Mouse (Mus musculus) kidney, postnatal 0 days (tissue): ENCODE measurements at regions not wholly inside any gene's neighbourhood (a gene's known extent, or its start where the extent isn't known, plus 50 kb on each side); places are given as distances from the start of the nearest gene placed in this dataset.

Source experiments
- ATAC-seq: fragments of 200-750 bp; cut with Nextera tagmentation; replicated peaks from 2 replicates; pipeline ENCODE4 v1.8.0; 2017; ENCODE audit warnings: low read depth, moderate number of reproducible peaks, moderate TSS enrichment, moderate library complexity; ENCODE audit not compliant: low FRiP score
- DNase-seq: peaks from one replicate; pipeline ENCODE4 v3.0.0-alpha.2; 2016; ENCODE audit warnings: low spot score
- H3K27ac ChIP-seq: fragments of 300-500 bp; sonication (generic); 2 replicates; pipeline ENCODE4 v1.5.1; 2014; ENCODE audit warnings: mild to moderate bottlenecking
- H3K27me3 ChIP-seq: fragments of 300-500 bp; sonication (generic); 2 replicates; pipeline ENCODE4 v1.6.1; 2014; ENCODE audit warnings: low read length, mixed read lengths; ENCODE audit not compliant: insufficient read depth
- H3K36me3 ChIP-seq: fragments of 300-500 bp; sonication (generic); 2 replicates; pipeline ENCODE4 v1.6.1; 2014; ENCODE audit warnings: low read length, mixed read lengths; ENCODE audit not compliant: insufficient read depth
- H3K4me1 ChIP-seq: fragments of 300-500 bp; sonication (generic); replicated peaks from 2 replicates; pipeline ENCODE4 v1.6.1; 2014; ENCODE audit warnings: antibody characterized with exemption, low read length, mixed read lengths; ENCODE audit not compliant: insufficient read depth
- H3K4me2 ChIP-seq: fragments of 300-500 bp; sonication (generic); 2 replicates; pipeline ENCODE4 v1.6.1; 2014; ENCODE audit warnings: mild to moderate bottlenecking, low read length, moderate library complexity, mixed read lengths
- H3K4me3 ChIP-seq: fragments of 300-500 bp; sonication (generic); replicated peaks from 2 replicates; pipeline ENCODE4 v1.5.1; 2014; ENCODE audit warnings: low read depth, low read length
- H3K9ac ChIP-seq: fragments of 300-500 bp; sonication (generic); 2 replicates; pipeline ENCODE4 v1.6.1; 2014; ENCODE audit warnings: low read depth, low read length
- H3K9me3 ChIP-seq: fragments of 300-500 bp; sonication (generic); replicated peaks from 2 replicates; pipeline ENCODE4 v1.6.1; 2016; ENCODE audit warnings: low read length, inconsistent platforms, mixed read lengths
- CTCF ChIP-seq: IDR thresholded peaks from 2 replicates; pipeline ENCODE4 v1.5.1; 2016; ENCODE audit warnings: antibody characterized with exemption, low read depth, mild to moderate bottlenecking, moderate library complexity
- WGBS: fragments of 180-500 bp; shearing (Covaris S2); extraction: QIAGEN DNeasy Blood & Tissue Kit; methylation state at CpG from one replicate; pipeline ENCODE4 v1.1.7; 2014; 5-methylcytosine and 5-hydroxymethylcytosine counted together

- TF ChIP-seq CTCF = no peak
Observed at GRCm38 (mm10) chr8:49101156-49101555, 257.4 kb upstream of the Tenm3 start.

GRCm38 (mm10) chr8:49084191-49084875, 240.6 kb upstream of the Tenm3 start:
- DNase-seq (peak; percentile 14), ATAC-seq (no peak)
- peak; percentile 57 for TF ChIP-seq CTCF
- Histone ChIP-seq H3K9me3 (no peaks in the 10 kb centered on the region), H3K4me3 (no peak overlapping the region), H3K27ac (no peak overlapping the region), H3K36me3 (no peaks in the 10 kb centered on the region), H3K4me2 (no peak overlapping the region), H3K27me3 (no peaks in the 10 kb centered on the region), H3K9ac (no peak overlapping the region), H3K4me1 (no peaks in the 10 kb centered on the region)
- WGBS = 83% methylated on average over 6 of the region's 6 CpGs

More at GRCm38 (mm10) chr8:49101156-49101555, 257.4 kb upstream of the Tenm3 start:
- no peaks in the 10 kb centered on the region for H3K36me3 ChIP-seq
- H3K27me3 ChIP-seq = no peaks in the 10 kb centered on the region
- H3K9ac ChIP-seq = no peak overlapping the region
- H3K4me3 ChIP-seq = no peak overlapping the region
- H3K27ac ChIP-seq = no peak overlapping the region
- H3K4me1 ChIP-seq = no peaks in the 10 kb centered on the region
- no peaks in the 10 kb centered on the region for H3K9me3 ChIP-seq
- H3K4me2 ChIP-seq = no peak overlapping the region
- ATAC-seq = no peak
- WGBS = 94% methylated on average over 7 of the region's 7 CpGs
- no peak for DNase-seq

GRCm38 (mm10) chr8:49069451-49069850, 225.7 kb upstream of the Tenm3 start:
- peak; percentile 54 for DNase-seq
- ATAC-seq = no peak
- no peaks in the 10 kb centered on the region for H3K27me3 ChIP-seq
- no peak overlapping the region for H3K27ac ChIP-seq
- H3K4me2 ChIP-seq = no peak overlapping the region
- H3K4me3 ChIP-seq = no peak overlapping the region
- no peaks in the 10 kb centered on the region for H3K4me1 ChIP-seq
- no peaks in the 10 kb centered on the region for H3K36me3 ChIP-seq
- H3K9me3 ChIP-seq = no peaks in the 10 kb centered on the region
- 42% methylated on average over 5 of the region's 5 CpGs for WGBS
- no peak for TF ChIP-seq CTCF
- no peak overlapping the region for H3K9ac ChIP-seq

DNA sequence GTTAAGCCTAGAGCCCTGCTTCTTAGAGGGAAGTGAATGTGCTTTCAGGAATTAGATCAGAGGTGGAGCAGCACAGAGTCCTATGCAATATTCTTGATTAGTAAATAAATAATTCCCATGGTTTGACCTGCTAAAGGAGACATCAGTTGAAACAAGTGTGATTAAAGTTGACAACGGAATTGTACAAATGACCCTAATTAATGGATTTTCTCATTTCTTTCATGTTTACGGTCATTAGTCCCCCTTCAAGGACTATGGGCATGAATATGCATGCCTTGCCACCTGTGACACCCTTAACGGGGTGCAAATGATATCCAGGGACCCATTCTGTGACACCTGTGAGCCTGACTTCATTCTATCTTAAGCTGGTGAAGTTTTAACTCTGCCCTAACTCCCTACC, 219.5 kb upstream of the Tenm3 start:
- no peak for DNase-seq
- TF ChIP-seq CTCF = no peak
- H3K4me3 ChIP-seq = no peak overlapping the region
- H3K9me3 ChIP-seq = no peaks in the 10 kb centered on the region
- 57% methylated on average over 3 of the region's 3 CpGs for WGBS
- H3K4me1 ChIP-seq = no peaks in the 10 kb centered on the region
- no peaks in the 10 kb centered on the region for H3K27me3 ChIP-seq
- H3K9ac ChIP-seq = no peak overlapping the region
- no peak for ATAC-seq
- no peaks in the 10 kb centered on the region for H3K36me3 ChIP-seq
- no peak overlapping the region for H3K27ac ChIP-seq
- no peak overlapping the region for H3K4me2 ChIP-seq

- Histone ChIP-seq H3K4me3 (no peak overlapping the region), H3K27ac (no peak overlapping the region), H3K36me3 (no peaks in the 10 kb centered on the region), H3K9ac (no peak overlapping the region), H3K4me2 (no peak overlapping the region), H3K9me3 (no peaks in the 10 kb centered on the region), H3K27me3 (no peaks in the 10 kb centered on the region), H3K4me1 (no peaks in the 10 kb centered on the region)
- WGBS = 78% methylated on average over 6 of the region's 6 CpGs
- DNase-seq (no peak), ATAC-seq (no peak)
- no peak for TF ChIP-seq CTCF
Observed at GRCm38 (mm10) chr8:49043236-49043635, 199.5 kb upstream of the Tenm3 start.

DNA sequence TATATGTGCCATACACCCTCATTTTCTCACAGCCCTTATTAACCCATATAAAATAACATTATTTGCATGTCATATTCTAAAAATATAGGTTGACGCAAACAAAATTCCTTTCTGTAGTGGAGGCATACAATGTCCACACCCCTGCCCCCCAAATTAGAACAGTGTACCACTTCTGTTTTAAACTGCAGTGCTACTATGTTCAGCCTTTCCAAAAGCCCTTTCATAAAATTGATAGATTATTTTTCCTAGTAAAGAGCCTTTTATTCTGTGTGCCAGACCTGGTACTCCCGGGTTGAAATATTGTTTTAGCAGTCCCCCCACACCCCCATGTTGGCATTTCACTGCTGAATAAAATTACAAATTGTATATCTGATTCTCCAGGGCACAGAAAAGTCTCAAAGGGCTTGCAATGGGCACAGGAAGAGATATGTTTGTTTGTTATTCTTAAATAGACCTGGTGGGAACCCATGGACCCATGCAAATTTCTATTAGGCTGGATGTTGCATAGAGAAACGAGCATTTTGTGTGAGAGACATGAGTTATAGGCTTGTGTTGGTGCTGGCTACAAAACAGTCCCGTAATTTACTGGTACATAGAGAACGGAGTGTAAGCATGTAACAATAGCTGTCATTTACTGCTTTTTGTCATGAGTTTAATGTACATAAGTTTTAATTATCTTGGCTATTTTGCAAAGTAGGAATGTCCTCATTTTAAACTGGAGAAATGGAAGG, 192.4 kb upstream of the Tenm3 start:
- Histone ChIP-seq H3K27ac (no peak overlapping the region), H3K4me3 (no peak overlapping the region), H3K9ac (no peak overlapping the region), H3K36me3 (no peaks in the 10 kb centered on the region), H3K27me3 (no peaks in the 10 kb centered on the region), H3K9me3 (no peaks in the 10 kb centered on the region), H3K4me1 (no peaks in the 10 kb centered on the region), H3K4me2 (no peak overlapping the region)
- DNase-seq = no peak
- WGBS = 61% methylated on average over 5 of the region's 5 CpGs
- no peak for TF ChIP-seq CTCF
- no peak for ATAC-seq
